Mouse (Mus musculus) limb, embryonic 12.5 days (tissue): ENCODE data around the gene Hsd17b14. TPM values are rescaled to one million over a fixed set of nuclear protein-coding genes. Genes with fewer than 3 reads are reported as not detected.

Source experiments
- ATAC-seq: fragments of 200-750 bp; cut with Nextera tagmentation; 2 replicates; pipeline ENCODE4 v1.8.0; 2017; ENCODE audit warnings: low read depth, moderate TSS enrichment; ENCODE audit not compliant: insufficient number of reproducible peaks, insufficient read depth, low FRiP score, low TSS enrichment
- H3K27ac ChIP-seq: fragments of 300-500 bp; sonication (generic); 2 replicates; pipeline ENCODE4 v1.5.1; 2016; ENCODE audit warnings: mild to moderate bottlenecking, moderate library complexity
- H3K27me3 ChIP-seq: fragments of 300-500 bp; sonication (generic); 2 replicates; pipeline ENCODE4 v1.6.1; 2016; ENCODE audit warnings: mild to moderate bottlenecking, moderate library complexity
- H3K36me3 ChIP-seq: fragments of 300-500 bp; sonication (generic); 2 replicates; pipeline ENCODE4 v1.6.1; 2016; ENCODE audit warnings: mild to moderate bottlenecking, moderate library complexity
- H3K4me1 ChIP-seq: fragments of 300-500 bp; sonication (generic); replicated peaks from 2 replicates; pipeline ENCODE4 v1.6.1; 2016
- H3K4me2 ChIP-seq: fragments of 300-500 bp; sonication (generic); 2 replicates; pipeline ENCODE4 v1.6.1; 2016; ENCODE audit warnings: mild to moderate bottlenecking, moderate library complexity
- H3K4me3 ChIP-seq: fragments of 300-500 bp; sonication (generic); replicated peaks from 2 replicates; pipeline ENCODE4 v1.5.1; 2016; ENCODE audit warnings: mild to moderate bottlenecking
- H3K9ac ChIP-seq: fragments of 300-500 bp; sonication (generic); replicated peaks from 2 replicates; pipeline ENCODE4 v1.6.1; 2016; ENCODE audit warnings: mild to moderate bottlenecking, moderate library complexity
- H3K9me3 ChIP-seq: fragments of 300-500 bp; sonication (generic); 2 replicates; pipeline ENCODE4 v1.6.1; 2016; ENCODE audit warnings: mild to moderate bottlenecking, moderate library complexity
- WGBS: fragments of 180-500 bp; shearing (Covaris S2); methylation state at CpG from one replicate; pipeline ENCODE4 v1.1.7; 2016; 5-methylcytosine and 5-hydroxymethylcytosine counted together
- polyA plus RNA-seq: library from polyadenylated mRNA; unstranded; fragments of >200 nt; fragmentation: Nextera tagmentation; extraction: Ambion mirVana; gene quantifications from 2 replicates; pipeline ENCODE4 v1.2.1, GENCODE M21; 2016

Gene Hsd17b14
- polyA plus RNA-seq, 1 experiment from 2014 or later = 0.55 TPM

DNA sequence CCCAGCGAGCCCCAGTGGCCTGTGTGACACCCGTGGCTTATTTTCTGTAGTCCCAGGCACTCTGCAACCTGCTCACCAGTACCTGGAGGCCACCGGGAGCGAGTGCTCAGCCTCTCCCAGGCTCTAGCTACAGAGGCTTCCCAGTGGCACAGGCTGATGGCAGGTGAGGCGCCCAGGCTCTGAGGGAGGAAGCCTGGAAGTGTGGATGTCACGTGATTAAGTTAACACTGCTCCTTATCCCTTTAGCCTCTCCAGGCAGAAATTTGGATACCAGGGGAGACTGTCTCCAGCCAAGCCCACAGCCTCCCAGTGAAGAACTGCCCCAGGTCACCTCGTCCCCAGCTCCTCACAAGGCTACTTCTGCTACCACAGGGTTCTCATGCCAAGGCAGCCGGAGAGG, 1.2 kb upstream of the Hsd17b14 start:
- 66% methylated on average over 8 of the region's 8 CpGs for WGBS
- H3K36me3 ChIP-seq = no peaks in the 10 kb centered on the region
- no peaks in the 10 kb centered on the region for H3K27me3 ChIP-seq
- no peak overlapping the region for H3K9ac ChIP-seq
- no peak overlapping the region for H3K4me3 ChIP-seq
- no peaks in the 10 kb centered on the region; the same call in 1 of the 2 replicates for H3K4me1 ChIP-seq
- no peak overlapping the region for H3K27ac ChIP-seq
- no peaks in the 10 kb centered on the region for H3K9me3 ChIP-seq
- H3K4me2 ChIP-seq = no peak overlapping the region
- no peak for ATAC-seq

DNA sequence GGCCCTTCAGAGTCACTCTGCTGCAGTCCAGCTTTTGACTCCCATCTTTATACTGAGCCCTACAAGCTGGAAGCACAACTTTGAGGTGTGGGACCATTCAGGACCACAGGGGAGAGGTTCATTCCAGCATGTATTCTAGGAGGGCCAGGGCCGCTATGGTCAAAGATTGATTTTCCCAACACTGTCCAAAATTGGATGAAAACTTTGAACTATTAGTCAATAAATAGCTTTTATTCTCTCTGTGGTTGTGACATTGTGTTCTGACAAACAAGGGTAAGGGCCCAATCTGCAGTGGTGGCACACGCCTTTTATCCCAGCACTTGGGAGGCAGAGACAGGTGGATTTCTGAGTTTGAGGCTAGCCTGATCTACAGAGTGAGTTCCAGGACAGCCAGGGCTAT, 703 bp upstream of the Hsd17b14 start:
- Histone ChIP-seq H3K9ac (no peak overlapping the region), H3K4me2 (no peak overlapping the region), H3K36me3 (no peaks in the 10 kb centered on the region), H3K9me3 (no peaks in the 10 kb centered on the region), H3K4me3 (no peak overlapping the region), H3K27me3 (no peaks in the 10 kb centered on the region), H3K27ac (no peak overlapping the region), H3K4me1 (no peaks in the 10 kb centered on the region; the same call in 1 of the 2 replicates)
- 94% methylated on average over 2 of the region's 2 CpGs for whole genome bisulfite sequencing
- no peak for ATAC-seq

DNA sequence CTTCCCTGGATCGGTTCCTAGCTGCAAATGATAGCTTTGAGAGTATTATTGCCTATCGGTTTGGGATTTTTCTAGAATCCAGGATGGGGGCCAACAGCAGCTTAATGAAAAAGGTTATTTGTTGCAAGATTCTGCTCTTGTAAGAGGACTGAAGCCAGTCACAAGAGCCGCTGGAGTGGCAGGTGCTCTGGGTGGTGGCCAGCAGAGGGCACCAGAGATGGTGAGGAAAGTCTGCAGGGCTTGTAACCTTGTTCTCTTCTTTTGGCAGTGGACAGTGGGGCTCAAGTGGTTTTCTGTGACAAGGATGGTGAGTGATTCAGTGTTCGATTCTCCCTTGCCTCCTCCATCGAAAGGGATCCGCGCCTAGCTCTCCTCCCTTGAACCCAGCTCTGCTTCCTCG, 1.1 kb downstream of the Hsd17b14 start:
- H3K9ac ChIP-seq = no peak overlapping the region
- H3K36me3 ChIP-seq = no peaks in the 10 kb centered on the region
- no peaks in the 10 kb centered on the region; the same call in 1 of the 2 replicates for H3K4me1 ChIP-seq
- 29% methylated on average over 8 of the region's 8 CpGs for WGBS
- no peaks in the 10 kb centered on the region for H3K9me3 ChIP-seq
- H3K4me2 ChIP-seq = no peak overlapping the region
- H3K4me3 ChIP-seq = no peak overlapping the region
- H3K27me3 ChIP-seq = no peaks in the 10 kb centered on the region
- H3K27ac ChIP-seq = no peak overlapping the region
- ATAC-seq = no peak

DNA sequence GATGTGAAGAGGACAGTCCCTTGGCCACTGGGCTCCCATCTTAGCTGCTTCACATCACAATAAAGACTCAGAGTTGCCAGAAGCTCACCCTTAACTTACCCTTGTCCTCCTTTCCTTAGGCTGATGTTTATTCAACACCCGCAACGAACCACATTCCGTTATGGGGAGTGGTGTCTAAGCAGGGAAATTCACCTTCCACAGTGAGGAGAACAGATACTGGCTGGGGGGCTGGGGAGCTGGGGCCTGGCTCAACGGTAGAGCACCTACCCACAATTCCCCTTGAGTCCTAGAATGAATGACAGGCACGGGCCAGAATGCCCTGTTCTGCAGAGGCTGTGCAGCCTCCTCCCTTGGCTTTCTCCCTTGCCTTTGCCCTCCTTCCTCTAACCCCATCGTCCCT, 4.2 kb downstream of the Hsd17b14 start:
- ATAC-seq = no peak
- peaks cover 9% of the 10 kb centered on the region for H3K4me1 ChIP-seq
- WGBS = 72% methylated on average over 5 of the region's 6 CpGs
- no peaks in the 10 kb centered on the region for H3K9me3 ChIP-seq
- H3K27me3 ChIP-seq = no peaks in the 10 kb centered on the region
- no peak overlapping the region for H3K27ac ChIP-seq
- H3K9ac ChIP-seq = no peak overlapping the region
- no peak overlapping the region for H3K4me2 ChIP-seq
- H3K4me3 ChIP-seq = no peak overlapping the region
- H3K36me3 ChIP-seq = no peaks in the 10 kb centered on the region

DNA sequence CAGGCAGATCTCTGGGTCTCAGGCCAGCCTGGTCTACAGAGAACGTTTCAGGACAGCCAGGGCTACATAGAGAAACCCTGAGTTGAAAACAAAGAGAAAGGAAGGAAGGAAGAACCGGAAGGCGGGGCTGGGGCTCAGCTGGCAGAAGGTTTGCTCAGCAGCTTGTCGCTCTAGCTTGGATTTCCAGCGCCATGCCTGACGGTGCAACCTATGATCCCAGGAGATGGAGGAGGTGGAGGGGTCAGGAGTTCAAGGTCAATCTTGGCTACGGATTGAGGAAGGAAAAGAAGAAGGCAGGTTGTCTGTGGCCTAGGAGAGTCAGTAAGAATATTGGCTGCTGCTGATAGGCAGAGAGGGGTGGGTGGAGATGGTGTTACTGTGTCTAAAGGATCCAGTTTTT, 5.5 kb downstream of the Hsd17b14 start:
- H3K36me3 ChIP-seq = no peaks in the 10 kb centered on the region
- WGBS = 84% methylated on average over 7 of the region's 7 CpGs
- no peak overlapping the region for H3K4me2 ChIP-seq
- no peak overlapping the region for H3K9ac ChIP-seq
- H3K27ac ChIP-seq = no peak overlapping the region
- no peak for ATAC-seq
- no peaks in the 10 kb centered on the region for H3K27me3 ChIP-seq
- no peak overlapping the region for H3K4me3 ChIP-seq
- H3K4me1 ChIP-seq = peaks cover 9% of the 10 kb centered on the region
- H3K9me3 ChIP-seq = no peaks in the 10 kb centered on the region

DNA sequence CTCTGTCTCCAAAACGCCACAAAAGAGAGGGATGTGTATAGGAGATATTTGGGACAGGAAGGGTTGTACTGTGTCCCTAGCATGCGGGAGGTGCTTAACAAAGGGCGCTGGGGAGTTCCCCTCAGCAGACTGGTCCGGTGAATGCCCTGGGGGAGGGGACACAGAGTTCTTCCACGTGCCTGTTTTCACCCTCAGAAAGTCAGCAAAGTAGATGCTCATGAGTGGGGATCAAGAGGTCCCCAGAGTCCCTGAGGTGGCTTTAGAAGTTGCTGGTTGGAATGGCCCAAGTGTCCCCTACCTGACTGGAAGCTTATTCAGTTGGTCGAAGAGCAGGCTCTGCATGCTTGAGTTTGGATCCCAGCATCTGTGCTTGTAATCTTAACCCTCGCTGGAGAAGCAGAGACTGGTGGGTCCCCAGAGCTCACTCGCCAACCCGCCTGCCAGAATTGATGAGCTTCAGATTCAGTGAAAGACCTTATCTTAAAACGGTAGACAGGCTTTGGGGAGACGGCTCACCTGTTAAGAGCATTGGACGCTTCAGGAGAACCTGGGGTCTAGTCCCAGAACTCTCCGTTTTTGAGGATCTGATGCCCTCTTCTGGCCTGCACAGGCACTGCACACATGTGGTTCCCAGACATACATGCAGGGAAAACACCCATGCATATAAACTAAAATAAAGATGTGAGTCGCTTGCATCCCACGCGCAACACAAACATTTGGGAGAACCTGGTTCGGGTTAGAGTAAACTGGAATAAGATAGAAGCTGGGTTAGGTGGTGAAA, 6.3 kb downstream of the Hsd17b14 start:
- Histone ChIP-seq H3K4me2 (peak overlapping the region; percentile 32), H3K27me3 (no peaks in the 10 kb centered on the region), H3K9ac (0 out of 2 replicates have a peak overlapping the region, but pooled peaks have one; percentile 2), H3K27ac (no peak overlapping the region), H3K9me3 (no peaks in the 10 kb centered on the region), H3K4me3 (no peak overlapping the region), H3K36me3 (no peaks in the 10 kb centered on the region), H3K4me1 (peaks cover 9% of the 10 kb centered on the region)
- no peak for ATAC-seq
- 29% methylated on average over 17 of the region's 17 CpGs for WGBS

DNA sequence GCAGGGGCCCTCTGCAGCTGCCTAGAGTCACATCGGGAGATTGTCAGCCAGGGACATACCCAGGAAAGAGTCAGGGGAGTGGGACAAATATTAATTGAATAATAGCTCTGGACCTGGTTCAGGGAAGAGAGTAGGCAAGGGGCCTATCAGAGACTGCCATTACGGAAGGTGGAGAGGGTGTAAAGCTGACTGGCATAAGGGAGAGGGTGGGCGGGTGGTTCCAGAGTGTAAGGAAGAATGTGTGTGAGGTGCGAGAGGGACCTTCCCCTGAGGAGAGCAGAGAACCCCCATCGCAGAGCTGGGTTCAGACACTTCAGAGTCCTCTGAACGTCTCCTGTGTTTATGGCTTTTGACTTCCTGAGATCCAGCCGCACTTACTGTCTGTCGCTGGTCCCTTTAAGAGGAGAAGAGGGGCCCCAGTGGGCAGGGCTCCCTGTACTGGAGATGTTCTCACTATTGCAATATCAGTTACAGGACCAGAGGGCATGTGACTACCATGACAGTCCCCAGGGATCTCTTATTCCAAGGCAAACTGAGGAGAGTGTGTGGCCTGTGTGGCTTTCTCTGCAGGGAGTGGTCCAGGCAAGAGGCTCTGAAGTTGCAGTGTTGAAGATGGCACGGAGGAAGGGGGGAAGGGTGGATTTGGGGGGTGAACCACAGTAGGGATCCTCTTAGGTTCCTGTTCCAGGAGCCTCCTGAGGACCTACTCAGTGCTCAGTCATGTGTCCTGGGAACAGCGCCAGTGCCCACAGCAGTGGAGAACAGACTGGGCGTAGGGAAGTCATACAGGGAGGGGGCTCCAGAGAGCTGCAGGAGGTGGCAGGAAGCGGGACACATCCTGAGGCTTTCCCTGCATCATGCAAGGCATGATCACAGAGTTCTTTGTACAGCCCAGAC, 7.2 kb downstream of the Hsd17b14 start:
- WGBS = 45% methylated on average over 12 of the region's 12 CpGs
- ATAC-seq = no peak
- no peaks in the 10 kb centered on the region for H3K27me3 ChIP-seq
- peak overlapping the region; percentile 32; the same call in 1 of the 2 replicates for H3K4me2 ChIP-seq
- peaks cover 9% of the 10 kb centered on the region for H3K4me1 ChIP-seq
- H3K4me3 ChIP-seq = no peak overlapping the region
- H3K36me3 ChIP-seq = no peaks in the 10 kb centered on the region
- H3K9ac ChIP-seq = 0 out of 2 replicates have a peak overlapping the region, but pooled peaks have one; percentile 2
- H3K9me3 ChIP-seq = no peaks in the 10 kb centered on the region
- no peak overlapping the region for H3K27ac ChIP-seq

DNA sequence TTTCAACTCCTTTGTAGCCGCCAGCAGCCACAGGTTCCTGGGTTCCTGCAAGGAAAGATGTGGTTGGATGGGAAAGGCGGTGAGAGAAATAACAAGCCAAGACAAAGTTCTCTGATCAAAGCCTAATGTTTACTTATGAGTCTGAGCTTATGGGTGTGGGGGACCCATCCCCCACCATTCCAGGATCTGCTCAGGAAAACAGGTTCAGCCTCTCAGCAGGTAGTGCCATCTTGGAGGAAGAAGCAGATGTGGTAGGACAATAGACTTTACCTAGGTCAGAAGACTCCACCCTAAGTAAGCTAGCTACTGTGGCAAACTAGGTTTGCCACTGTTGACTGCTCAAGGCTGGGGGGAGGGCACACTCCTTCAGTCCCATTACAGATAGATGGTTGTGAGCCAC, 10.1 kb downstream of the Hsd17b14 start:
- no peak overlapping the region for H3K9ac ChIP-seq
- no peak overlapping the region for H3K4me3 ChIP-seq
- H3K36me3 ChIP-seq = no peaks in the 10 kb centered on the region
- no peak for ATAC-seq
- 74% methylated on average over 2 of the region's 2 CpGs for WGBS
- no peak overlapping the region for H3K27ac ChIP-seq
- no peaks in the 10 kb centered on the region for H3K9me3 ChIP-seq
- H3K4me2 ChIP-seq = no peak overlapping the region
- H3K4me1 ChIP-seq = peaks cover 18% of the 10 kb centered on the region
- H3K27me3 ChIP-seq = no peaks in the 10 kb centered on the region

DNA sequence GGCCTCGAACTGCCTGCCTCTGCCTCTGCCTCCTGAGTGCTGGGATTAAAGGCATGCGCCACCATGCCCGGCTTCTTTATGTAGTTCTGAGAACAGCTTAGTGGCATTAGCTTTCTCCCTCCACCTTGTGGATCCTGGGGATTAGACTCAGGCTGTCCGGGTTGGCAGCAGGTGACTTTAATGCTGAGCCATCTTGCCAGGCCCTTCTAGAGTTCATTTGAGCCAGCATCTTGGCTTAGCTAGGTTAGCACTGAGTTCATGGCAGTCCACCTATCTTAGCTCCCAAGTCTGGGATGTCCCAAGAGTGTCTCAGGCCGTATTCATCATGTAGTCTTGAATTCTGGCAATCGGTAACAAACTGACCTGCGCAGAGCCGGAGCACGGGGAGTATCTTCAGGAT, 10.8 kb downstream of the Hsd17b14 start:
- Histone ChIP-seq H3K36me3 (no peaks in the 10 kb centered on the region), H3K27ac (no peak overlapping the region), H3K4me2 (no peak overlapping the region), H3K4me3 (no peak overlapping the region), H3K9ac (no peak overlapping the region), H3K9me3 (no peaks in the 10 kb centered on the region), H3K4me1 (peaks cover 18% of the 10 kb centered on the region), H3K27me3 (no peaks in the 10 kb centered on the region)
- WGBS = 90% methylated on average over 9 of the region's 9 CpGs
- no peak for ATAC-seq

DNA sequence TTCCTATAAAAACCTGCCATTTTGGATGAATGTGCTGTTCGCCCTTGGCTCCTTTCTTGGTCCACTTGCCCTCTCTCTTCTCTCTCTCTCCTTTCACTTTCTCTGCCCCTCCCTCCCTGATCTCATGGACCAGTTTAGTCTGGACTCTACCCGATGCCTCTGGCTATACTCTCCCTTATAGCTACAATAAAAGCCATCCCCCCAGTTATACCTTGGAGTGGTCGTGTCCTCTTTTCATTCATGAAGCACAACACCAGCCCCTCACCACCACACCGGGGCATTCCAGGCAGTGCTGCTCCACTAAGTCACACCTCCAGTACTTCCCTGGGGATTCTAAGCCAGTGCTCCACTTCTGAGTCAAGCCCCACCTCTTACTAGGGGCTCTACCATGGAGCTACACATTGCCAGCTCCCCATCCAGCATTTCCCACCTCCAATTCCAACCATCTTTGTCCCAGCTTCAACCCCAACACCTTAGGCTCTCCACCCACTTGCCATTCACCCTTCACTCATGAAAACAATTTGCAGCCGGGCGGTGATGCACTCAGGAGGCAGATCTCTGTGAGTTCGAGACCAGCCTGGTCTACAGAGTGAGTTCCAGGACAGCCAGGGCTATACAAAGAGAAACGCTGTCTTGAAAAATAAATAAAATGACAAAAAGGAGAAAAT, 12.6 kb downstream of the Hsd17b14 start:
- Histone ChIP-seq H3K9me3 (no peaks in the 10 kb centered on the region), H3K27me3 (no peaks in the 10 kb centered on the region), H3K27ac (peak overlapping the region; percentile 88), H3K4me3 (peak overlapping the region; percentile 42; the same call in 1 of the 2 replicates), H3K4me1 (peaks cover 25% of the 10 kb centered on the region), H3K9ac (no peak overlapping the region; the same call in 1 of the 2 replicates), H3K36me3 (no peaks in the 10 kb centered on the region), H3K4me2 (peak overlapping the region; percentile 63)
- 66% methylated on average over 8 of the region's 8 CpGs for WGBS
- ATAC-seq = no peak
